Mouse (Mus musculus) C2C12 (cell line): ENCODE results near the gene Ippk.

Experiments
- CEBPB ChIP-seq: IDR thresholded peaks from one replicate; pipeline ENCODE4 v1.6.1; 2011; ENCODE audit warnings: low read depth, mild to moderate bottlenecking, control low read depth, moderate library complexity
- CTCF ChIP-seq: IDR thresholded peaks from one replicate; pipeline ENCODE4 v1.5.1; 2011; ENCODE audit not compliant: control insufficient read depth, insufficient read depth, insufficient read length
- FOSL1 ChIP-seq: IDR thresholded peaks from one replicate; pipeline ENCODE4 v1.8.0; 2011; ENCODE audit warnings: mild to moderate bottlenecking, low read length; ENCODE audit not compliant: poor library complexity, insufficient read depth, severe bottlenecking
- MAX ChIP-seq: IDR thresholded peaks from one replicate; pipeline ENCODE4 v1.6.1; 2011; ENCODE audit warnings: mild to moderate bottlenecking, control low read depth
- MYOD1 ChIP-seq: IDR thresholded peaks from one replicate; pipeline ENCODE4 v1.6.1; 2011; ENCODE audit warnings: low read depth; ENCODE audit not compliant: control insufficient read depth, insufficient read length
- MYOG ChIP-seq: IDR thresholded peaks from one replicate; pipeline ENCODE4 v1.6.1; 2011; ENCODE audit not compliant: control insufficient read depth, insufficient read length; ENCODE audit errors: extremely low read depth
- USF1 ChIP-seq: IDR thresholded peaks from one replicate; pipeline ENCODE4 v1.6.1; 2011; ENCODE audit warnings: low read depth, mild to moderate bottlenecking, control low read depth, moderate library complexity

DNA sequence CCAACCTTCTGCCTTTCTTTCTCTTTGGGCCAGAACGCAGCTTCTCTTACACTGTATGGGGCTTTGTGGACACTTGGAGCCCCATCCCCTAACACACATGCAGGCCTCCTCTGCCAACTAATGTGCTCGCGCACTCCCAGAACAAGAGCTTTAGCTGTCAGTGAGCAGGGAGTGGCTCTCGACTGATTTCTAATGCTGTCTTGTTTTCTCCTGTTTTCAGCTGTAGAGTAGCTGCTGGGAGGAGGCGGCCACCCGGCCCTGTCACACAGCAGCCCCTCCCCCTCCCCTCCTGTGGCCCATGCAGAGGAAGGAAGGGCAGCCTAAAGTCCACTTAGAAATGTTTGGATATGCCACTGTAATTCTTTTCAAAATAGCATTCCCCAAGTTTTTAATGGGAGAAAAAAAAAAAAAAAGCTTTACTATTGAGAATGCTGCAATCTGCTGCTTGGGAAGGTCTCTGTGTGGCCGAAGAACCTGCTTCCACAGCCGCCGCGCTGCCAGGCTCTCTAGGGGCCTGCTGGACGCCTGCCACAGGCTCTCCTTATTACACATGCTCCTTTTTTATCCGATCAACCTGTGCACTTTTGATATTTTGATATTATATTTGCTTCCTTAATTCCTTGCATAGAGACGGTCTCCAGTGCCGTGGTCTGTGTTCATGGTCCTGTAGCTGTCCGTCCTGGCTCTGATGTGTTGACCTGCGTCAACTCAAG lies 36.1 kb upstream of the Ippk start:
- TF ChIP-seq CTCF, result no peak
- no peak for TF ChIP-seq USF1
- TF ChIP-seq FOSL1, result no peak
- TF ChIP-seq MAX, result no peak
- TF ChIP-seq MYOD1, result no peak
- no peak for TF ChIP-seq CEBPB
- TF ChIP-seq MYOG, result no peak
